Mouse (Mus musculus) ES-Bruce4 (cell line): ENCODE data around the gene Madcam1. TPM values are rescaled to one million over a fixed set of nuclear protein-coding genes. Genes with fewer than 3 reads are reported as not detected.

Experiments
- H3K27ac ChIP-seq: 2 replicates; pipeline ENCODE4 v1.5.1; 2012; ENCODE audit warnings: low read length, inconsistent platforms; ENCODE audit not compliant: insufficient read depth
- H3K27me3 ChIP-seq: 2 replicates; pipeline ENCODE4 v1.6.1; 2012; ENCODE audit warnings: mild to moderate bottlenecking, low read length, inconsistent platforms; ENCODE audit not compliant: control insufficient read depth, poor library complexity, insufficient read depth, severe bottlenecking
- H3K36me3 ChIP-seq: 2 replicates; pipeline ENCODE4 v1.6.1; 2012; ENCODE audit warnings: inconsistent platforms, mild to moderate bottlenecking, low read length, moderate library complexity; ENCODE audit not compliant: control insufficient read depth, poor library complexity, insufficient read depth, severe bottlenecking
- H3K4me1 ChIP-seq: one replicate; pipeline ENCODE4 v1.8.1; 2011; ENCODE audit warnings: low read length; ENCODE audit not compliant: control insufficient read depth, insufficient read depth
- H3K4me3 ChIP-seq: 2 replicates; pipeline ENCODE4 v1.5.1; 2011; ENCODE audit warnings: low read depth, mild to moderate bottlenecking, low read length
- H3K9ac ChIP-seq: 2 replicates; pipeline ENCODE4 v1.6.1; 2012; ENCODE audit warnings: low read depth, mild to moderate bottlenecking, inconsistent platforms; ENCODE audit not compliant: poor library complexity, severe bottlenecking
- H3K9me3 ChIP-seq: replicated peaks from 2 replicates; pipeline ENCODE4 v1.6.1; 2012; ENCODE audit warnings: mild to moderate bottlenecking, low read length, inconsistent platforms; ENCODE audit not compliant: control insufficient read depth, poor library complexity, insufficient read depth, severe bottlenecking
- CTCF ChIP-seq: IDR thresholded peaks from one replicate; pipeline ENCODE4 v1.8.1; 2011; ENCODE audit warnings: low read depth, low read length
- EP300 ChIP-seq: IDR thresholded peaks from 2 replicates; pipeline ENCODE4 v1.6.1; 2011; ENCODE audit warnings: low read depth, low read length; ENCODE audit not compliant: insufficient read depth
- POLR2A ChIP-seq: IDR thresholded peaks from one replicate; pipeline ENCODE4 v1.8.1; 2011; ENCODE audit warnings: low read length; ENCODE audit not compliant: insufficient read depth
- polyA plus RNA-seq: library from polyadenylated mRNA; stranded (reverse); fragments of >200 nt; gene quantifications from 2 replicates; pipeline ENCODE4 v1.2.4, GENCODE M21; 2011; ENCODE audit warnings: low read depth; ENCODE audit not compliant: missing spikeins, insufficient read depth, insufficient read length

The Madcam1 gene
- polyA plus RNA-seq, 1 experiment, result 2.6 TPM

- Histone ChIP-seq H3K36me3 (no peaks in the 10 kb centered on the region), H3K4me1 (no peaks in the 10 kb centered on the region), H3K27ac (no peak overlapping the region), H3K27me3 (0 out of 2 replicates have a peak, but pooled peaks cover 3% of the 10 kb centered on the region), H3K4me3 (peak overlapping the region; percentile 93; the same call in 1 of the 2 replicates), H3K9me3 (no peaks in the 10 kb centered on the region), H3K9ac (peak overlapping the region; percentile 97; the same call in 1 of the 2 replicates)
- TF ChIP-seq CTCF (no peak), EP300 (peak; percentile 66; the same call in 1 of the 2 replicates), POLR2A (peak; percentile 66)
Observed at GRCm38 (mm10) chr10:79638486-79639204, 25.7 kb upstream of the Madcam1 start.

DNA sequence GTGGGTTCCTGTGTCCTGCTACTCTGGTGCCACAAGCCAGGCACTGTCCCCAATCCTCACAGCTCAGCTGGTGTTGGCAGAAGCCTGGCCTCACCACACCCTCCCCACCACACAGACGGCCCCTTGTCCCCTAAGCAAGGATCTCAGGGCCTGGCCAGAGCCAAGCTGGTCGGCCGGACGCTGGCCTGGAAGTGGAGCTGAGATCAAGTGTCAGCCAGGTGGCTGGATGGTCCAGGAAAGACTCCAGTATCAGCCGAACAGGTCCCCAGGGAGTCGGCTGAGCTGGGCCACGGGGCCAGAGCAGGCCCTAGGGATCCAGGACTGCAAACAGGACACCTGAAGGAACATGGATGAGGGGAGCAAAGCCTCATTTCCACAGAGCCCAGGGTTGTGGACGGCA lies 18.6 kb upstream of the Madcam1 start, which contains the start of gene Odf3l2:
Gene Odf3l2 (minus strand): TSS at position 28 of the 400 bp plus-strand sequence.
- TF ChIP-seq CTCF (no peak), EP300 (no peak), POLR2A (no peak)
- no peaks in the 10 kb centered on the region for H3K4me1 ChIP-seq
- no peak within 1 kb of the TSS for H3K9ac ChIP-seq
- H3K36me3 ChIP-seq, result no peaks in the 10 kb centered on the region
- no peaks in the 10 kb centered on the region for H3K9me3 ChIP-seq
- no peaks in the 10 kb centered on the region for H3K27me3 ChIP-seq
- no peak within 1 kb of the TSS for H3K4me3 ChIP-seq
- H3K27ac ChIP-seq, result no peak within 1 kb of the TSS

GRCm38 (mm10) chr10:79649070-79649751 lies 15.1 kb upstream of the Madcam1 start:
- Histone ChIP-seq H3K36me3 (no peaks in the 10 kb centered on the region), H3K27me3 (no peaks in the 10 kb centered on the region), H3K9me3 (no peaks in the 10 kb centered on the region), H3K4me1 (no peaks in the 10 kb centered on the region), H3K9ac (no peak overlapping the region), H3K27ac (no peak overlapping the region), H3K4me3 (no peak overlapping the region)
- TF ChIP-seq POLR2A (no peak), EP300 (no peak), CTCF (peak; percentile 97)

DNA sequence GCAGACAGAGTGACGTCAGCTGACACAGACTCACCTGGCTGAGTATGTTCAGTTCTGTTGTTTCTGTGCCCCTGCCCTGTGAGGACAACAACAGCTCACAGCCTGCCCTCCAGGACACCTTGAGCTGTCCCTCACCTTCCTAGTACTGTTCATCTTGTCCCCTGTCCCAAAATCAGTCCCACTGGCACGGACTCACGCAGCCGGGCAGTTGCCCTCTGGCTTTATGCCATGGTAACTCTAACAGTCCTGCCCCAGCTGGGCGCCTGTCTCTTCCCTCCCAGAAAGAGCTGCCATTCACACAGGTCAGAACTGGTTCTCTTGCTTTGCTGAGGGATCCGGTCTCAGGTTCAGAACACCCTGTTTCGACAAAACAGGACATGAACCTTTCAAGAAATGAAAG lies 11.6 kb upstream of the Madcam1 start:
- Histone ChIP-seq H3K27me3 (no peaks in the 10 kb centered on the region), H3K36me3 (no peaks in the 10 kb centered on the region), H3K4me3 (no peak overlapping the region), H3K9ac (no peak overlapping the region), H3K9me3 (no peaks in the 10 kb centered on the region), H3K4me1 (no peaks in the 10 kb centered on the region), H3K27ac (no peak overlapping the region)
- TF ChIP-seq EP300, result no peak
- no peak for TF ChIP-seq POLR2A
- TF ChIP-seq CTCF, result no peak

- TF ChIP-seq CTCF (no peak), EP300 (no peak), POLR2A (no peak)
- Histone ChIP-seq H3K27me3 (no peaks in the 10 kb centered on the region), H3K4me3 (no peak overlapping the region), H3K9ac (no peak overlapping the region), H3K27ac (no peak overlapping the region), H3K36me3 (no peaks in the 10 kb centered on the region), H3K4me1 (no peaks in the 10 kb centered on the region), H3K9me3 (no peaks in the 10 kb centered on the region)
Observed at GRCm38 (mm10) chr10:79654946-79655395, 9.4 kb upstream of the Madcam1 start.

- H3K27ac ChIP-seq, result no peak overlapping the region
- H3K27me3 ChIP-seq, result no peaks in the 10 kb centered on the region
- H3K9me3 ChIP-seq, result no peaks in the 10 kb centered on the region
- TF ChIP-seq CTCF, result peak; percentile 90
- no peak for TF ChIP-seq POLR2A
- no peak overlapping the region for H3K4me3 ChIP-seq
- H3K36me3 ChIP-seq, result no peaks in the 10 kb centered on the region
- peaks cover 4% of the 10 kb centered on the region for H3K4me1 ChIP-seq
- no peak overlapping the region for H3K9ac ChIP-seq
Observed at GRCm38 (mm10) chr10:79658829-79659228, 5.5 kb upstream of the Madcam1 start.
